Mouse (Mus musculus) heart, postnatal 0 days (tissue): ENCODE measurements around the gene Zfp280d. TPM values are rescaled to one million over a fixed set of nuclear protein-coding genes. Genes with fewer than 3 reads are reported as not detected.
"Not testable (repeated sequence)": the region's sequence is repeated elsewhere in the genome, so short reads cannot be mapped to it uniquely, and the experiment has no call there.

Source experiments
- ATAC-seq: fragments of 200-750 bp; cut with Nextera tagmentation; 2 replicates; pipeline ENCODE4 v1.8.0; 2017; ENCODE audit warnings: low read depth, moderate number of reproducible peaks, moderate library complexity; ENCODE audit not compliant: insufficient read depth
- DNase-seq: peaks from one replicate; pipeline ENCODE4 v3.0.0-alpha.2; 2016; ENCODE audit warnings: low spot score
- H3K27ac ChIP-seq: fragments of 300-500 bp; sonication (generic); 2 replicates; pipeline ENCODE4 v1.5.1; 2014; ENCODE audit warnings: low read depth, mild to moderate bottlenecking
- H3K27me3 ChIP-seq: fragments of 300-500 bp; sonication (generic); 2 replicates; pipeline ENCODE4 v1.6.1; 2014; ENCODE audit warnings: low read length, mixed read lengths; ENCODE audit not compliant: control insufficient read depth, insufficient read depth
- H3K36me3 ChIP-seq: fragments of 300-500 bp; sonication (generic); replicated peaks from 2 replicates; pipeline ENCODE4 v1.6.1; 2014; ENCODE audit warnings: low read length, mixed read lengths; ENCODE audit not compliant: control insufficient read depth, insufficient read depth
- H3K4me1 ChIP-seq: fragments of 300-500 bp; sonication (generic); 2 replicates; pipeline ENCODE4 v1.6.1; 2014; ENCODE audit warnings: antibody characterized with exemption; ENCODE audit not compliant: control insufficient read depth, insufficient read depth
- H3K4me2 ChIP-seq: fragments of 300-500 bp; sonication (generic); 2 replicates; pipeline ENCODE4 v1.6.1; 2014; ENCODE audit warnings: low read depth, mild to moderate bottlenecking, low read length, moderate library complexity
- H3K4me3 ChIP-seq: fragments of 300-500 bp; sonication (generic); 2 replicates; pipeline ENCODE4 v1.5.1; 2014; ENCODE audit warnings: low read depth, low read length
- H3K9ac ChIP-seq: fragments of 300-500 bp; sonication (generic); replicated peaks from 2 replicates; pipeline ENCODE4 v1.6.1; 2014; ENCODE audit warnings: low read depth, low read length, mixed read lengths
- H3K9me3 ChIP-seq: fragments of 300-500 bp; sonication (generic); replicated peaks from 2 replicates; pipeline ENCODE4 v1.6.1; 2016; ENCODE audit warnings: low read length; ENCODE audit not compliant: control insufficient read depth
- CTCF ChIP-seq: IDR thresholded peaks from 2 replicates; pipeline ENCODE4 v1.5.1; 2016; ENCODE audit warnings: antibody characterized with exemption, control low read depth, low read depth
- EP300 ChIP-seq: IDR thresholded peaks from 2 replicates; pipeline ENCODE4 v1.6.1; 2016; ENCODE audit warnings: antibody characterized with exemption, low read depth
- WGBS: fragments of 180-500 bp; shearing (Covaris S2); extraction: QIAGEN DNeasy Blood & Tissue Kit; methylation state at CpG from one replicate; pipeline ENCODE4 v1.1.7; 2014; 5-methylcytosine and 5-hydroxymethylcytosine counted together
- polyA plus RNA-seq: library from polyadenylated mRNA; unstranded; fragments of >200 nt; fragmentation: Nextera tagmentation; extraction: Ambion mirVana; gene quantifications from 2 replicates; pipeline ENCODE4 v1.2.1, GENCODE M21; 2015
- total RNA-seq: library from RNA; depleted of rRNA; stranded (reverse); fragments of >200 nt; gene quantifications from 2 replicates; pipeline ENCODE4 v1.2.3, GENCODE M21; 2014; ENCODE audit warnings: low replicate concordance

Zfp280d gene
- total and polyA plus RNA-seq, 2 experiments from 2014 or later: 15.5 to 40.9 TPM

GRCm38 (mm10) chr9:72390321-72391077 lies 115.8 kb downstream of the Zfp280d start:
- no peaks in the 10 kb centered on the region for H3K36me3 ChIP-seq
- DNase-seq (no peak), ATAC-seq (no peak)
- H3K9ac ChIP-seq: no peak overlapping the region
- no peaks in the 10 kb centered on the region for H3K9me3 ChIP-seq
- no peaks in the 10 kb centered on the region for H3K4me1 ChIP-seq
- H3K4me3 ChIP-seq: no peak overlapping the region
- no peak for TF ChIP-seq CTCF
- TF ChIP-seq EP300: no peak
- H3K27ac ChIP-seq: peak overlapping the region; percentile 36; the same call in 1 of the 2 replicates
- 71% methylated on average over 12 of the region's 12 CpGs for WGBS
- H3K27me3 ChIP-seq: no peaks in the 10 kb centered on the region
- no peak overlapping the region for H3K4me2 ChIP-seq

GRCm38 (mm10) chr9:72392686-72393085 lies 118.0 kb downstream of the Zfp280d start:
- WGBS: 73% methylated on average over 7 of the region's 7 CpGs

GRCm38 (mm10) chr9:72393238-72393637 lies 118.6 kb downstream of the Zfp280d start:
- Histone ChIP-seq H3K36me3 (no peaks in the 10 kb centered on the region), H3K9me3 (no peaks in the 10 kb centered on the region), H3K4me3 (no peak overlapping the region), H3K27me3 (no peaks in the 10 kb centered on the region), H3K4me2 (no peak overlapping the region), H3K4me1 (no peaks in the 10 kb centered on the region), H3K9ac (no peak overlapping the region), H3K27ac (peak overlapping the region; percentile 38; the same call in 1 of the 2 replicates)
- no peak for DNase-seq
- 72% methylated on average over 15 of the region's 15 CpGs for WGBS
- ATAC-seq: no peak
- TF ChIP-seq EP300 (no peak), CTCF (no peak)

More at GRCm38 (mm10) chr9:72392686-72393085, 118.0 kb downstream of the Zfp280d start:
- no peak overlapping the region for H3K4me2 ChIP-seq
- ATAC-seq (no peak), DNase-seq (no peak)
- H3K27ac ChIP-seq: no peak overlapping the region
- H3K4me3 ChIP-seq: no peak overlapping the region
- H3K36me3 ChIP-seq: no peaks in the 10 kb centered on the region
- no peak for TF ChIP-seq EP300
- no peak for TF ChIP-seq CTCF
- no peak overlapping the region for H3K9ac ChIP-seq
- no peaks in the 10 kb centered on the region for H3K9me3 ChIP-seq
- H3K4me1 ChIP-seq: no peaks in the 10 kb centered on the region
- no peaks in the 10 kb centered on the region for H3K27me3 ChIP-seq

- no peak overlapping the region for H3K9ac ChIP-seq
- peak overlapping the region; percentile 35; the same call in 1 of the 2 replicates for H3K4me2 ChIP-seq
- 38% methylated on average over 8 of the region's 8 CpGs for WGBS
- H3K36me3 ChIP-seq: no peaks in the 10 kb centered on the region
- no peak for DNase-seq
- H3K9me3 ChIP-seq: no peaks in the 10 kb centered on the region
- TF ChIP-seq CTCF: no peak
- TF ChIP-seq EP300: no peak
- no peak for ATAC-seq
- no peak overlapping the region for H3K4me3 ChIP-seq
- H3K27me3 ChIP-seq: no peaks in the 10 kb centered on the region
- peak overlapping the region; percentile 5; the same call in 1 of the 2 replicates for H3K27ac ChIP-seq
- H3K4me1 ChIP-seq: no peaks in the 10 kb centered on the region
Measured at GRCm38 (mm10) chr9:72393869-72394341, 119.2 kb downstream of the Zfp280d start.

GRCm38 (mm10) chr9:72400121-72400520 lies 125.5 kb downstream of the Zfp280d start:
- no peak for TF ChIP-seq EP300
- no peak for TF ChIP-seq CTCF
- no peaks in the 10 kb centered on the region for H3K27me3 ChIP-seq
- H3K9ac ChIP-seq: no peak overlapping the region
- H3K36me3 ChIP-seq: no peaks in the 10 kb centered on the region
- DNase-seq (no peak), ATAC-seq (no peak)
- peak overlapping the region; percentile 34; the same call in 1 of the 2 replicates for H3K27ac ChIP-seq
- 39% methylated on average over 4 of the region's 4 CpGs for WGBS
- H3K4me1 ChIP-seq: no peaks in the 10 kb centered on the region
- no peaks in the 10 kb centered on the region for H3K9me3 ChIP-seq
- no peak overlapping the region for H3K4me3 ChIP-seq
- H3K4me2 ChIP-seq: no peak overlapping the region

GRCm38 (mm10) chr9:72401769-72402168 lies 127.1 kb downstream of the Zfp280d start:
- not testable (repeated sequence) for H3K36me3 ChIP-seq, H3K27ac ChIP-seq, ATAC-seq, H3K4me2 ChIP-seq, H3K9me3 ChIP-seq, DNase-seq, H3K9ac ChIP-seq, H3K4me3 ChIP-seq, H3K4me1 ChIP-seq, H3K27me3 ChIP-seq
- WGBS: 62% methylated on average over 4 of the region's 4 CpGs
